Mouse (Mus musculus): Measurements from ENCODE around the gene Arhgap10.

The Arhgap10 gene

GRCm38 (mm10) chr8:77342144-77342543 lies 175.6 kb downstream of the Arhgap10 start:
- no peak for TF ChIP-seq GATA4 (IDR thresholded peaks at IDR 0.05; ENCODE audit: insufficient replicate concordance, low read length)

- no peak for TF ChIP-seq GATA4 (IDR thresholded peaks at IDR 0.05; ENCODE audit: insufficient replicate concordance, low read length)
Observed at GRCm38 (mm10) chr8:77341329-77341728, 176.4 kb downstream of the Arhgap10 start.

DNA sequence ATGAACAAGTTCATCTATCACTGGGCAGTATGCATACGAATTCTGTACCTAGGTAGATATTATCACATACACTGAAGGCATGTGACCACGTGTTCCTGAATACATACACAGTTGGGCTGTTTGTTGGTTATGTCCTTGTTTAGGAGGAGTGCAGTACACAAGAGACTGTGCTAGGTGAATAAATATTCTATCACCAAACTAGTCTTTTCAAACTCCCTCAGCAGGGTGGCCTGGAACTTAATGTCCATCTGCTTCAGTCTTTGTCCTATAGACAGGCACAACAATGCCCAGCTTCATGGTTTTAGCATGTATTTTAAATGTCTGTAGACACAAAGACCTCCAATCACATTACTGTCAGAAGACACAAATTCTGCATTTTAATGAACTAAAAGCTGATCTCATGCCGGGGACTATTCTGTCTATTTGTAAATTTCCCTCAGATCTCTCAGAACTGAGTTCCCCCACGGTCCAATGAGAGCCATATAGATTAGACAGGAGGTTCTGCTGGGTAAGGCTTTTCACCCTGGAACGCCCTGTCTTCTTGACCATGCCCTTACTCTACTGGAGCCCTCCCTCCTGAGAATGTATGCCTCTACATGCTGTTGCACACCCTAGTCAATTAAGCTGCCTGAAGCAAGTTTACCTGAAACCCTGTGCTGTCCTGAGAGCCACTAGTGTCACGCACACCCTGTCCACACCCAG lies 177.6 kb downstream of the Arhgap10 start:
- no peak for TF ChIP-seq GATA4 (IDR thresholded peaks at IDR 0.05; ENCODE audit: insufficient replicate concordance, low read length)

GRCm38 (mm10) chr8:77337272-77337671 lies 180.5 kb downstream of the Arhgap10 start:
- no peak for TF ChIP-seq GATA4 (IDR thresholded peaks at IDR 0.05; ENCODE audit: insufficient replicate concordance, low read length)

- TF ChIP-seq GATA4 (IDR thresholded peaks at IDR 0.05; ENCODE audit: insufficient replicate concordance, low read length): no peak
Observed at GRCm38 (mm10) chr8:77331180-77331579, 186.6 kb downstream of the Arhgap10 start.

DNA sequence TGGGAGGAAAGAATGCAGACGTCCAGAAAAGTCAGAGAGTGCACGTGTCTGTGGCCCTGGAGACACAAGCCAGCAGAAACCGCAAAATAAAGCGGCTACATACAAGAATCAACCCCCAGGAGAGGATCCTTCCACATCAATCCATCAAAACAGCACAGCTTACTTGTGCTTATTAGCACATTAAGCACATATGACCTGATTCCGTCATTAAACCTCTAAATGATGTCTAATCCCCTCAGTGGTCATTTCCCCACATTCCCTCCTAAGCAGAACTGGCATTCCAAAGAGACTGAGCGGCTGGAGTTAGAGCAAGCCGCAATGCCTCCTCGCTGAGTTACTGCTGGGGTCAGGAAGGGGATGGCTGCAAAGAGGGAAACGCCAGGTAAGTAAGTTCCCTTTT lies 187.4 kb downstream of the Arhgap10 start:
- TF ChIP-seq GATA4 (IDR thresholded peaks at IDR 0.05; ENCODE audit: insufficient replicate concordance, low read length): no peak

GRCm38 (mm10) chr8:77329783-77330182 lies 188.0 kb downstream of the Arhgap10 start:
- TF ChIP-seq GATA4 (IDR thresholded peaks at IDR 0.05; ENCODE audit: insufficient replicate concordance, low read length): no peak

DNA sequence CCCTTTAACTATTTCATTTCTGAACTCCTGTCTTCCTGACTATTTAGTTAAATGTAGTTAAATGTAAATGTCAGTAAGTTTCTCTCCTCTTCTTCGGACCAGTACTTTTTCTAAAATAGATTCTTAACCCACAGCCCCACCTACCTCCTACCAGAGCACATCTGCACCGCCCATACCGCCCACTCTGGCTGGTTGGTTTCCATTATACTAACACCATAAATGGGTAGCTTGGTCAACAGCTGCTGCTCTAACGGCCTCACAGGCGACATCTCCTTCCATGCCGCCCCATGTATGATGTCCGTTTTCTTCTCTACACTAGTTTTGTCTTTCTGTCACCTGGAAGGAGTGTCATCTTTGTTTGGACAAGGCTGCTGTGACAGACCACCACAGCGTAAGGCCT lies 189.3 kb downstream of the Arhgap10 start:
- TF ChIP-seq GATA4 (IDR thresholded peaks at IDR 0.05; ENCODE audit: insufficient replicate concordance, low read length): no peak

GRCm38 (mm10) chr8:77327326-77327725 lies 190.4 kb downstream of the Arhgap10 start:
- no peak for TF ChIP-seq GATA4 (IDR thresholded peaks at IDR 0.05; ENCODE audit: insufficient replicate concordance, low read length)

DNA sequence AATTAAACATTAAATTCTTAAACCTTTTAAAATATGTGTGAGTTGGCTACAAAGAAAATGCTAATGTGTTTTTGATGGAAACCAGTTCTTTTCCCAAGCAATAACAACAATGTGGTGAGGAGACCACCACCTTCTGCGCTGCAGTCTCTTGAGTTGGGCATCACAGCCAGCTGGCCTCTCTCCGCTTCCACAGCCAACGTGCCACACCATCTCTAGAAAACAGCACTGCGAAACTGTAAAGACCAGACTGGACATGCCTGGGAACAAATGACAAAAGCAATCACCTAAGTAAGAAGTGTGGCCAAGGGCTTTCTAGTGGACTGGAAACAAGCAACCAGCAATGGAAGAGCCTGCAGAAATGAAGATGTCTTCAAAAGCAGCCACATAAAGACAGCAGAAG lies 195.9 kb downstream of the Arhgap10 start:
- no peak for TF ChIP-seq GATA4 (IDR thresholded peaks at IDR 0.05; ENCODE audit: insufficient replicate concordance, low read length)

GRCm38 (mm10) chr8:77318590-77318989 lies 199.2 kb downstream of the Arhgap10 start:
- TF ChIP-seq GATA4 (IDR thresholded peaks at IDR 0.05; ENCODE audit: insufficient replicate concordance, low read length): no peak

GRCm38 (mm10) chr8:77317771-77318170 lies 200.0 kb downstream of the Arhgap10 start:
- TF ChIP-seq GATA4 (IDR thresholded peaks at IDR 0.05; ENCODE audit: insufficient replicate concordance, low read length): no peak

DNA sequence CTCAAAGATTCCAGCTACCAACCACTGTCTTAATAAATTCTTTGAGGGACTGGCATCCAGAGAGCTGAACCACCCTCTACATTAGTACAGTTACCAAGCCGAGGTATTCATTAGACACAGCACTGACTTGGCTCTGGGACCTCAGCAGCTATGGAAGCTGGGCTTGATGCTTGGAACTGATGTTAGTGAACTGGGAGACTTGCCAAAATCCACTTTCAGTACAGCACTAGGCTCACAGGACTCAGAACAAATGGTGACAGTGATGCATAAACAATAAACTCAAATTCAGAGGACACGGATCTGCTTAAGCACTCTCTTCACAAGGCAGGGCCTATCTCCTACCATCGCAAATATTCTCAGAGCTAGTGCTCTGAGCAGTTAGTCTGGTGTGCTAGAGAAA lies 204.8 kb downstream of the Arhgap10 start:
- no peak for TF ChIP-seq GATA4 (IDR thresholded peaks at IDR 0.05; ENCODE audit: insufficient replicate concordance, low read length)

DNA sequence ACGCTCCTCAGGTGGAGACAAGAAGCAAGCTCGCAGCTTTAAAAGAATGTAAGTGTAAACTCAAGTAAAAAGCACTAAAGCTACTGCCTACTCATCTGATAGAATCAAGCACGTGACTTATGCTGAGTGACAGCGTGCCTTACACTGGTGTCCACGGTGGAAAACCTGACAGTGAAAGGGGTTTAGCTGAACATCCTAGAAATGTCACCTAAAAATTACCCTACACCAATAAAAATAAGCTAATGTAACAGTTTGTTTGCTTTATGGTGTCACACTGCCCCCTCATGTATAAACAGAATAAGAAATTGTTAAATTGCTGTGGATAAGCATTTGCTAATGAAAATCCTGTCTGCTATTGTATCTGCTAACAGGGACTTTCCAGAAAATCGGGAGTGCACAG lies 206.0 kb downstream of the Arhgap10 start:
- TF ChIP-seq GATA4 (IDR thresholded peaks at IDR 0.05; ENCODE audit: insufficient replicate concordance, low read length): no peak

DNA sequence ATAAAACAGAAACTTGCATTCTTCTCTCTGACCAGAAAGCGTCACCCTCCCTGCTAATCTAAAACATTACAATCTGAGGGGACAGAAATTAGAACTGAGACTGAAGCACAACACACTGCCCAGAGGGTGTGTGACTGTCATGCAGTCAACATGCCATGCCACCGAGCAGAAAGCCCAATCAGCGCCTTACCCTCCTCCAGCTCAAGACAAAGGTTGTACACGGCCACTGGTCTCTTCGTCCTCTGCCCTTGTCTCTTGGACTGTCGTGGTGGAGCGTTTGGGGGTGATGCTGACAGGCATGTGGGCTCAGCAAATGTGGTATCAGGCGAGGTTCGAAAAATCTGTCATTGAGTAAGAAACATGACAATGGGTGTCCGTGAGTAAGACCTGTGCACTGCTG lies 207.2 kb downstream of the Arhgap10 start:
- no peak for TF ChIP-seq GATA4 (IDR thresholded peaks at IDR 0.05; ENCODE audit: insufficient replicate concordance, low read length)

GRCm38 (mm10) chr8:77310026-77310425 lies 207.7 kb downstream of the Arhgap10 start:
- TF ChIP-seq GATA4 (IDR thresholded peaks at IDR 0.05; ENCODE audit: insufficient replicate concordance, low read length): no peak

- no peak for TF ChIP-seq GATA4 (IDR thresholded peaks at IDR 0.05; ENCODE audit: insufficient replicate concordance, low read length)
Observed at GRCm38 (mm10) chr8:77294599-77294998, 223.2 kb downstream of the Arhgap10 start.
